14 mouse cellular contexts compared by ENCODE assay signal in the genomic region with DNA sequence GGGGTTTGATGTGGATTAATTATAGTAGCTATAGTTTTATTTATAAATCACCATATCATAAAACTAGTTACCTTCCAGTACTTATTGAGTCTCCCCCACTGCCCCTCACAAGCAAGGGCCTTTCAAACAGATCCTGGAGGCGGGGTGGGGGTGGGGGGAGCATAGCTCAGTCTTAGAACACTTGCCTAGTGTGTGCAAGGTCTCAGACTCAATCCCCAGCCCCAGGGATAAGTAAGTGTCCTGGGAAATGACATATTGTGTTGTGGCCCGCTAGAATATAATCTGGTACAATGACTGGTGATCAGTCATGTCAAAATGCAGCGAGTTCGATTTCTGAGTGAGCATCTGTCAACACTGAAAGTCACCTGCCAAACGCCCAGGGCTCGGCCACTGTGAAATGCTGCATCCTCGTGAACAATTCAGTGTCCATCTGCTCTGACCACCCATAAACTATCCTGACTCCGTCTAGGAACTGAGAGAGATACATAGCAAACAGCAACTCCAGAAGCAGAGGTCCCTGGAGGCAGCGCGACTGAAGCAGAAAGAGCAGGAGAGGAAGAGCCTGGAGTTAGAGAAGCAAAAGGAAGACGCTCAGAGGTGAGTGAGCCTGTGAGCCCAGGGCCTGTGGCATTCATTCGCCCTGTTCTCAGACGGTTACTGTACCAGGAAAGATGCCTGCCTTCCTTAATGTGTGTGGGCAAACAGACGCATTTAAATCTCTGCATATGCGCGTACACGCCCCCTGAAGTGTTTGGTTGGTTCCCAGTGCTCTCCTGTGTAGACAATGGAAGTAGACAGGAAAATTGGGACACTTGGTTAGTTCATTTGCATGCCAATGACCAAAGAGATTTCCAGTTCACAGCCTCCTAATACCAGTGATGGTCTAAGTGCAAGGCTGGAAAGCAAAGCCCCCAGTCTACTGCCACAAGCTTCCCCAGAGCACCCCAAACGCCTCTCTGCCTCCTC.
DNase-seq lines count a peak whose midpoint lies in the region; ATAC-seq and TF ChIP-seq lines count a peak whose summit lies in the region.
"Had no signal": no experiment of that assay in that cellular context is flagged by ENCODE, and none has a peak within 500 bp of the region (broad histone marks: within the 10 kb centered on the region; RNA-seq: fewer than 3 reads in every experiment).

No protein-coding gene starts in this region.

- H3K27me3 ChIP-seq in forebrain, embryonic 11.5 days (ENCODE audit: control insufficient read depth, insufficient read depth, low read length) = no peaks in the 10 kb centered on the region
- no peaks in the 10 kb centered on the region for H3K27me3 ChIP-seq in hindbrain, postnatal 0 days (ENCODE audit: insufficient read depth, low read length)
- H3K27me3 ChIP-seq: embryonic facial prominence, embryonic 15.5 days; stomach, embryonic 15.5 days had no signal

- WGBS in forebrain, embryonic 11.5 days = 46% methylated on average over 18 of the region's 18 CpGs
- 29% methylated on average over 18 of the region's 18 CpGs for WGBS in hindbrain, postnatal 0 days
- 52% methylated on average over 18 of the region's 18 CpGs for WGBS in olfactory bulb, adult 2 months

- peaks cover 10% of the 10 kb centered on the region; the same call in 1 of the 2 replicates for H3K4me1 ChIP-seq in forebrain, embryonic 11.5 days (replicated peaks; ENCODE audit: control insufficient read depth, insufficient read depth, low read length)
- peaks cover 3% of the 10 kb centered on the region; the same call in 1 of the 2 replicates for H3K4me1 ChIP-seq in hindbrain, postnatal 0 days (ENCODE audit: insufficient read depth, low read length)
- peaks cover 18% of the 10 kb centered on the region for H3K4me1 ChIP-seq in olfactory bulb, adult 2 months (ENCODE audit: control insufficient read depth, insufficient read depth, low read length)

- no peak for TF ChIP-seq CTCF in hindbrain, postnatal 0 days (IDR thresholded peaks at IDR 0.05; ENCODE audit: low read depth)
- TF ChIP-seq CTCF in olfactory bulb, adult 2 months (IDR thresholded peaks at IDR 0.05; ENCODE audit: insufficient read depth, low read depth, low read length) = no peak

- no peaks in the 10 kb centered on the region for H3K9me3 ChIP-seq in forebrain, embryonic 11.5 days (ENCODE audit: control insufficient read depth, low read length)
- no peaks in the 10 kb centered on the region for H3K9me3 ChIP-seq in hindbrain, postnatal 0 days (ENCODE audit: low read length)
- H3K9me3 ChIP-seq: embryonic facial prominence, embryonic 15.5 days; stomach, embryonic 15.5 days had no signal

- peak overlapping the region; percentile 67 for H3K27ac ChIP-seq in forebrain, embryonic 11.5 days (ENCODE audit: low read depth, low read length)
- H3K27ac ChIP-seq in hindbrain, postnatal 0 days = peak overlapping the region; percentile 73
- peak overlapping the region; percentile 43; the same call in 1 of the 2 replicates for H3K27ac ChIP-seq in olfactory bulb, adult 2 months (ENCODE audit: insufficient read depth, low read depth, low read length)
- H3K27ac ChIP-seq: embryonic facial prominence, embryonic 15.5 days; stomach, embryonic 15.5 days had no signal

- ATAC-seq in forebrain, embryonic 11.5 days (replicated peaks; ENCODE audit: low FRiP score) = peak; percentile 75
- peak; percentile 84 for ATAC-seq in hindbrain, postnatal 0 days

- H3K4me2 ChIP-seq in forebrain, embryonic 11.5 days (ENCODE audit: low read depth, low read length, severe bottlenecking) = peak overlapping the region; percentile 13; the same call in 1 of the 2 replicates
- H3K4me2 ChIP-seq in hindbrain, postnatal 0 days (ENCODE audit: low read depth, low read length) = no peak overlapping the region
- H3K4me2 ChIP-seq: embryonic facial prominence, embryonic 15.5 days; lung, embryonic 14.5 days; stomach, embryonic 15.5 days had no signal

- TF ChIP-seq POLR2A in olfactory bulb, adult 2 months (IDR thresholded peaks at IDR 0.05; ENCODE audit: insufficient read depth, low read depth, low read length) = no peak

- peak; percentile 71 for DNase-seq in heart, adult 11 months
- DNase-seq in heart, adult 9 months (ENCODE audit: low spot score in 2 of 2) = no peak
- DNase-seq in forebrain, embryonic 11.5 days (ENCODE audit: low spot score) = no peak
- peak; percentile 64 for DNase-seq in hindbrain, postnatal 0 days (ENCODE audit: low spot score)
- DNase-seq in kidney, adult 8-10 months = no peak
- no peak for DNase-seq in adrenal gland, adult 18-20 months (ENCODE audit: low spot score in 2 of 2)
- DNase-seq in layer of hippocampus, adult 8-10 months (ENCODE audit: low spot score in 2 of 2) = no peak
- DNase-seq: heart, postnatal 14 days; kidney, postnatal 14 days; lung, embryonic 14.5 days; right cerebral cortex, postnatal 14 days had no signal

- peaks cover 2% of the 10 kb centered on the region; the same call in 1 of the 2 replicates for H3K36me3 ChIP-seq in forebrain, embryonic 11.5 days (ENCODE audit: control insufficient read depth, insufficient read depth, low read length)
- peaks cover 22% of the 10 kb centered on the region for H3K36me3 ChIP-seq in hindbrain, postnatal 0 days (ENCODE audit: insufficient read depth, low read length)

- no peak overlapping the region for H3K4me3 ChIP-seq in forebrain, embryonic 11.5 days (ENCODE audit: low read depth, low read length)
- no peak overlapping the region for H3K4me3 ChIP-seq in hindbrain, postnatal 0 days (ENCODE audit: low read length)
- no peak overlapping the region for H3K4me3 ChIP-seq in olfactory bulb, adult 2 months (ENCODE audit: insufficient read depth, low read depth, low read length)
- H3K4me3 ChIP-seq: embryonic facial prominence, embryonic 15.5 days; stomach, embryonic 15.5 days had no signal

- H3K9ac ChIP-seq in forebrain, embryonic 11.5 days (ENCODE audit: low read length) = no peak overlapping the region
- no peak overlapping the region for H3K9ac ChIP-seq in hindbrain, postnatal 0 days (replicated peaks; ENCODE audit: low read length)
- H3K9ac ChIP-seq: embryonic facial prominence, embryonic 15.5 days; lung, embryonic 14.5 days; stomach, embryonic 15.5 days had no signal

Comparison
In these comparisons a context has a peak if more than half of its experiments do, and no peak if none do; other contexts are left out.
1. DNase-seq: peak in heart, adult 11 months (single experiment) and hindbrain, postnatal 0 days (single experiment); none in heart, adult 9 months (0 of 2), forebrain, embryonic 11.5 days (single experiment), kidney, adult 8-10 months (0 of 2), adrenal gland, adult 18-20 months (0 of 2) and layer of hippocampus, adult 8-10 months (0 of 2).
2. Peak in every context shown above with its lines, with median percentiles within 50 percentile points of each other: H3K27ac ChIP-seq.